Mouse (Mus musculus) forebrain, embryonic 14.5 days (tissue): ENCODE measurements at regions not wholly inside any gene's neighbourhood (a gene's known extent, or its start where the extent isn't known, plus 50 kb on each side); places are given as distances from the start of the nearest gene placed in this dataset.
A peak's percentile ranks its signal among the peaks of the same experiment; 100 is the strongest.

Source experiments
- ATAC-seq: fragments of 200-750 bp; cut with Nextera tagmentation; 2 replicates; pipeline ENCODE4 v1.8.0; 2017; ENCODE audit warnings: mild to moderate bottlenecking, moderate library complexity
- DNase-seq: peaks from one replicate; pipeline ENCODE4 v3.0.0-alpha.2; 2015; ENCODE audit warnings: low spot score
- H3K27ac ChIP-seq: fragments of 300-500 bp; sonication (generic); 2 replicates; pipeline ENCODE4 v1.5.1; 2014; ENCODE audit warnings: low read depth, mild to moderate bottlenecking, control low read depth, low read length, moderate library complexity
- H3K27me3 ChIP-seq: fragments of 300-500 bp; sonication (generic); replicated peaks from 2 replicates; pipeline ENCODE4 v1.6.1; 2014; ENCODE audit warnings: low read length, control low read depth, mixed read lengths; ENCODE audit not compliant: control insufficient read depth, insufficient read depth
- H3K36me3 ChIP-seq: fragments of 300-500 bp; sonication (generic); 2 replicates; pipeline ENCODE4 v1.6.1; 2014; ENCODE audit warnings: low read length, control low read depth; ENCODE audit not compliant: control insufficient read depth, insufficient read depth
- H3K4me1 ChIP-seq: fragments of 300-500 bp; sonication (generic); 2 replicates; pipeline ENCODE4 v1.6.1; 2014; ENCODE audit warnings: antibody characterized with exemption, low read length, control low read depth; ENCODE audit not compliant: control insufficient read depth, insufficient read depth
- H3K4me2 ChIP-seq: fragments of 300-500 bp; sonication (generic); 2 replicates; pipeline ENCODE4 v1.6.1; 2014; ENCODE audit warnings: mild to moderate bottlenecking, control low read depth, low read length
- H3K4me3 ChIP-seq: fragments of 300-500 bp; sonication (generic); 2 replicates; pipeline ENCODE4 v1.5.1; 2014; ENCODE audit warnings: low read depth, low read length, control low read depth
- H3K9ac ChIP-seq: fragments of 300-500 bp; sonication (generic); 2 replicates; pipeline ENCODE4 v1.6.1; 2014; ENCODE audit warnings: mild to moderate bottlenecking, low read length, control low read depth, moderate library complexity
- H3K9me3 ChIP-seq: fragments of 300-500 bp; sonication (generic); replicated peaks from 2 replicates; pipeline ENCODE4 v1.6.1; 2016; ENCODE audit warnings: low read length, control low read depth, mixed read lengths; ENCODE audit not compliant: control insufficient read depth
- WGBS: fragments of 180-500 bp; shearing (Covaris S2); extraction: QIAGEN DNeasy Blood & Tissue Kit; methylation state at CpG from one replicate; pipeline ENCODE4 v1.1.7; 2014; 5-methylcytosine and 5-hydroxymethylcytosine counted together

GRCm38 (mm10) chr15:74330131-74330530, 306.0 kb downstream of the Mroh4 start:
- H3K4me2 ChIP-seq = no peak overlapping the region
- 50% methylated on average over 3 of the region's 3 CpGs for WGBS
- H3K4me1 ChIP-seq = peaks cover 6% of the 10 kb centered on the region; the same call in 1 of the 2 replicates
- no peak overlapping the region for H3K27ac ChIP-seq
- H3K9me3 ChIP-seq = no peaks in the 10 kb centered on the region
- H3K4me3 ChIP-seq = no peak overlapping the region
- H3K36me3 ChIP-seq = no peaks in the 10 kb centered on the region
- no peaks in the 10 kb centered on the region for H3K27me3 ChIP-seq
- no peak overlapping the region for H3K9ac ChIP-seq
- DNase-seq (no peak), ATAC-seq (no peak)

- H3K27me3 ChIP-seq = no peaks in the 10 kb centered on the region
- H3K9me3 ChIP-seq = no peaks in the 10 kb centered on the region
- H3K4me1 ChIP-seq = peaks cover 6% of the 10 kb centered on the region; the same call in 1 of the 2 replicates
- DNase-seq = peak; percentile 50
- H3K4me2 ChIP-seq = no peak overlapping the region
- H3K4me3 ChIP-seq = no peak overlapping the region
- 25% methylated on average over 14 of the region's 14 CpGs for WGBS
- peak; percentile 42 for ATAC-seq
- H3K9ac ChIP-seq = no peak overlapping the region
- no peak overlapping the region for H3K27ac ChIP-seq
- no peaks in the 10 kb centered on the region for H3K36me3 ChIP-seq
Observed at GRCm38 (mm10) chr15:74329221-74329620, 306.9 kb downstream of the Mroh4 start.

- ATAC-seq (no peak), DNase-seq (peak; percentile 31)
- Histone ChIP-seq H3K4me1 (peaks cover 6% of the 10 kb centered on the region; the same call in 1 of the 2 replicates), H3K4me3 (no peak overlapping the region), H3K27ac (no peak overlapping the region), H3K27me3 (no peaks in the 10 kb centered on the region), H3K4me2 (no peak overlapping the region), H3K36me3 (no peaks in the 10 kb centered on the region), H3K9me3 (no peaks in the 10 kb centered on the region), H3K9ac (no peak overlapping the region)
- 62% methylated on average over 5 of the region's 5 CpGs for WGBS
Observed at GRCm38 (mm10) chr15:74326661-74327060, 309.5 kb downstream of the Mroh4 start.

- DNase-seq = peak; percentile 43
- Histone ChIP-seq H3K4me3 (no peak overlapping the region), H3K9me3 (no peaks in the 10 kb centered on the region), H3K27ac (no peak overlapping the region), H3K4me1 (peaks cover 6% of the 10 kb centered on the region; the same call in 1 of the 2 replicates), H3K36me3 (no peaks in the 10 kb centered on the region), H3K4me2 (no peak overlapping the region), H3K9ac (no peak overlapping the region), H3K27me3 (no peaks in the 10 kb centered on the region)
- peak; percentile 22; the same call in 1 of the 2 replicates for ATAC-seq
- WGBS = 24% methylated on average over 9 of the region's 9 CpGs
Observed at GRCm38 (mm10) chr15:74325543-74325942, 310.6 kb downstream of the Mroh4 start.

- no peaks in the 10 kb centered on the region for H3K36me3 ChIP-seq
- H3K4me3 ChIP-seq = no peak overlapping the region
- H3K9ac ChIP-seq = no peak overlapping the region
- ATAC-seq = no peak
- H3K27ac ChIP-seq = no peak overlapping the region
- no peaks in the 10 kb centered on the region for H3K9me3 ChIP-seq
- DNase-seq = no peak
- H3K4me2 ChIP-seq = no peak overlapping the region
- no peaks in the 10 kb centered on the region for H3K27me3 ChIP-seq
- H3K4me1 ChIP-seq = peaks cover 8% of the 10 kb centered on the region
- 70% methylated on average over 3 of the region's 3 CpGs for WGBS
Observed at GRCm38 (mm10) chr15:74319407-74319806, 316.7 kb downstream of the Mroh4 start.

- ATAC-seq = no peak; the same call in 1 of the 2 replicates
- Histone ChIP-seq H3K27ac (no peak overlapping the region), H3K9ac (no peak overlapping the region), H3K4me3 (no peak overlapping the region), H3K4me2 (no peak overlapping the region), H3K36me3 (no peaks in the 10 kb centered on the region), H3K9me3 (no peaks in the 10 kb centered on the region), H3K27me3 (no peaks in the 10 kb centered on the region), H3K4me1 (peaks cover 8% of the 10 kb centered on the region)
- peak; percentile 42 for DNase-seq
- WGBS = 20% methylated on average over 3 of the region's 3 CpGs
Observed at GRCm38 (mm10) chr15:74318422-74318841, 317.7 kb downstream of the Mroh4 start.

GRCm38 (mm10) chr15:74311082-74311481, 325.1 kb downstream of the Mroh4 start:
- 46% methylated on average over 3 of the region's 3 CpGs for WGBS
- no peaks in the 10 kb centered on the region for H3K36me3 ChIP-seq
- DNase-seq = no peak
- H3K4me2 ChIP-seq = no peak overlapping the region
- no peak overlapping the region for H3K9ac ChIP-seq
- no peak overlapping the region for H3K4me3 ChIP-seq
- no peak overlapping the region for H3K27ac ChIP-seq
- H3K27me3 ChIP-seq = no peaks in the 10 kb centered on the region
- no peaks in the 10 kb centered on the region for H3K4me1 ChIP-seq
- no peaks in the 10 kb centered on the region for H3K9me3 ChIP-seq
- ATAC-seq = no peak

- Histone ChIP-seq H3K9me3 (no peaks in the 10 kb centered on the region), H3K4me3 (no peak overlapping the region), H3K4me1 (no peaks in the 10 kb centered on the region), H3K4me2 (no peak overlapping the region), H3K36me3 (no peaks in the 10 kb centered on the region), H3K27ac (no peak overlapping the region), H3K9ac (no peak overlapping the region), H3K27me3 (no peaks in the 10 kb centered on the region)
- ATAC-seq = no peak
- WGBS = 85% methylated on average over 5 of the region's 5 CpGs
- peak; percentile 23 for DNase-seq
Observed at GRCm38 (mm10) chr15:74306543-74306942, 329.6 kb downstream of the Mroh4 start.

GRCm38 (mm10) chr15:74296277-74296676, 339.9 kb downstream of the Mroh4 start:
- Histone ChIP-seq H3K4me2 (no peak overlapping the region), H3K36me3 (no peaks in the 10 kb centered on the region), H3K9me3 (no peaks in the 10 kb centered on the region), H3K9ac (no peak overlapping the region), H3K27me3 (no peaks in the 10 kb centered on the region), H3K4me3 (no peak overlapping the region), H3K4me1 (0 out of 2 replicates have a peak, but pooled peaks cover 4% of the 10 kb centered on the region), H3K27ac (no peak overlapping the region)
- DNase-seq (peak; percentile 26), ATAC-seq (no peak)
- 49% methylated on average over 8 of the region's 8 CpGs for WGBS
